Mouse (Mus musculus): Measurements from ENCODE around the gene Ggta1. TPM values are rescaled to one million over a fixed set of nuclear protein-coding genes. Genes with fewer than 3 reads are reported as not detected.

The Ggta1 gene
- polyA plus RNA-seq, 1 experiment from 2014 or later: 20.8 TPM

DNA sequence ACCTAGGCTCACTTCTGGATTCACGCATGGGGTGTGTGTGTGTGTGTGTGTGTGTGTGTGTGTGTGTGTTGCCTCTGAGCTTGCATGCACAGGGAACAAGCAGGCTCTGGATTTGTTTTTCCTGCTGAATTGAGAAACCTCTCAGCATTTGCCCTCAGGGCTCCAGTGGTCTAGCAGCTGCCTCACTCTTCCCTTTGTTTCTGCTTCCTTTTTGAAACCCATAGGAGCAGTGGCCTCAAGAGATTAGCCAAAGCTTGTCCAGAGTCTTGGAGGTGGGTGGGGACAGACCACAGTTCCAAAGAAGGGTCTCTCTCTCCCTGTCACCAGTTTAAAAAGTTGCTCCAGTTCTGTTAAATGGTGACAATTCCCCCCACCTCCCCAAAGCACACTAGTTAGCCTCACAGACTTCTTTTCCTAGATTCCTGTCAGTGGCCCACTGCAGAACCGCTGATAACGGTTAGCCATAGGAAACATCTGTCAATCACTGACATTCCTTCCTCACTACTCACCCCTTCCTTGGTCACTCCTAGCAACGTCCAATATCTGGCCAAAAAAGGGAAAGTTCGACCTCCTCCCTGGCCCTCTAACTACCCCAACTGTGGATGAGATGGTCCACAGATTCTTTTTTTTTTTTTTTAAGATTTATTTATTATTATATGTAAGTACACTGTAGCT is 24.1 kb upstream of the Ggta1 start:
- H3K4me1 ChIP-seq: peaks cover 9% of the 10 kb centered on the region
- 40% methylated on average over 5 of the region's 5 CpGs for WGBS
- ATAC-seq (ENCODE audit: borderline replicate concordance, extremely low read depth, low FRiP score, low TSS enrichment): no peak
- H3K27me3 ChIP-seq: no peaks in the 10 kb centered on the region
- no peaks in the 10 kb centered on the region for H3K9me3 ChIP-seq
- no peak overlapping the region for H3K9ac ChIP-seq
- H3K4me3 ChIP-seq: no peak overlapping the region
- H3K4me2 ChIP-seq: no peak overlapping the region
- H3K36me3 ChIP-seq: no peaks in the 10 kb centered on the region
- H3K27ac ChIP-seq: no peak overlapping the region

DNA sequence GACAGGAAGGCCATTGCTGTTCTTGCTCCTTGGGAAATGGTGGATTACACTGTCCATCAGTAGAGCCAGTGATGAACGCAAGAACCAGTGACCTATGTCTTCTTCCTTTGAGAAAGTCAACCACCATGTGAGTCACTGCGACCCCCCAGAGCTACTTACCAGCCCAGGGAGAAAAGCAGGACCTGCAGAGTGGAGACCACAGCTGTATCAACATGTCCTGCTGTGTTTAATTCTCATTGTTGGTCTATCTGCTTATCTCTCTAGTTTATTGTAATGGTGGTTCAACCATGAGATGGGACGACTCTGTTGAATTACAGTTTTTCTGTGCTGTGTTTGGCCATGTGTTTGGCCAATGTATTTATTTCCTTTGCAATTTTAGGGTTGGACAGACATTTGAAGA is 21.1 kb upstream of the Ggta1 start:
- H3K27me3 ChIP-seq: no peaks in the 10 kb centered on the region
- no peaks in the 10 kb centered on the region for H3K36me3 ChIP-seq
- H3K4me1 ChIP-seq: no peaks in the 10 kb centered on the region
- no peak overlapping the region for H3K27ac ChIP-seq
- H3K4me3 ChIP-seq: no peak overlapping the region
- no peak overlapping the region for H3K9ac ChIP-seq
- WGBS: 76% methylated on average over 3 of the region's 3 CpGs
- H3K9me3 ChIP-seq: no peaks in the 10 kb centered on the region
- H3K4me2 ChIP-seq: no peak overlapping the region
- ATAC-seq (ENCODE audit: borderline replicate concordance, extremely low read depth, low FRiP score, low TSS enrichment): no peak

- no peaks in the 10 kb centered on the region for H3K4me1 ChIP-seq
- no peak for ATAC-seq (ENCODE audit: borderline replicate concordance, extremely low read depth, low FRiP score, low TSS enrichment)
- H3K27me3 ChIP-seq: no peaks in the 10 kb centered on the region
- no peak overlapping the region for H3K27ac ChIP-seq
- H3K36me3 ChIP-seq: no peaks in the 10 kb centered on the region
- H3K9me3 ChIP-seq: no peaks in the 10 kb centered on the region
- no peak overlapping the region for H3K4me3 ChIP-seq
- no peak overlapping the region for H3K9ac ChIP-seq
- WGBS: 84% methylated on average over 9 of the region's 9 CpGs
- no peak overlapping the region for H3K4me2 ChIP-seq
These were observed 20.4 kb upstream of the Ggta1 start for GRCm38 (mm10) chr2:35483402-35483801.

DNA sequence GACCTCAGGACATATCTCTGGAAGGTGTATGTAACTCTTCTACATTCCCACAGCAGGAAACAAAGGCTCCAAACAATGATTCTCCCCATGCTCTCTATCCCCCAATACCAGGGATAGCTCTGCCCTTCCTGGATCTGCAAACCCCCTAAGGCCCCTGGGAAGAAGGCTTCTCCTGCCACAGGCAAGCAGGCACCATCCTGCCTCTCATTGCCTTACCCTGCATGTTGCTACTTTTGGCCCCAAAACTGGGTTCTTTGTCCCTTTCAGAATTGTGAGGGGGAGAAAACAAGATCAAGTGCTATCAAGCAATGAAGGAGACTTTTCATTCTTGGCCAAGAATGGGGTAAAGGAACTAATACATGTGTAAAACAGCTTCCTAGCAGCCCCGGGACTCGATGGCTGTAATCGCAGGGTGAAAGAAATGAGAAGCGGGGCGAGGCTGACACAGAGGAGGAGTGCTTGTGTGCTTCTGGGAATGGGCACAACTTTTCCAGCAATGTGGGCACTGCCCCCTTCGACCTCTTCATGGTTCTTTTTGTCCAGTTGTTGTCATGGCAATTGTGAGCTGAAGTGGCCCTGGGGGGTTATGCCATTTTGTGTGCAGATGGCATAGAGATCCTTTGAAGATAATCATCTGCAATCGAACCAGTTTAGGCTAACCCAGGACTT is 18.4 kb upstream of the Ggta1 start:
- no peaks in the 10 kb centered on the region for H3K36me3 ChIP-seq
- no peak overlapping the region for H3K27ac ChIP-seq
- no peaks in the 10 kb centered on the region for H3K9me3 ChIP-seq
- no peak overlapping the region for H3K4me2 ChIP-seq
- H3K4me3 ChIP-seq: no peak overlapping the region
- no peaks in the 10 kb centered on the region for H3K4me1 ChIP-seq
- ATAC-seq (ENCODE audit: borderline replicate concordance, extremely low read depth, low FRiP score, low TSS enrichment): no peak
- 80% methylated on average over 7 of the region's 7 CpGs for WGBS
- no peaks in the 10 kb centered on the region for H3K27me3 ChIP-seq
- H3K9ac ChIP-seq: no peak overlapping the region

GRCm38 (mm10) chr2:35480073-35480472 is 17.0 kb upstream of the Ggta1 start:
- H3K36me3 ChIP-seq: no peaks in the 10 kb centered on the region
- no peak overlapping the region for H3K9ac ChIP-seq
- no peak for ATAC-seq (ENCODE audit: borderline replicate concordance, extremely low read depth, low FRiP score, low TSS enrichment)
- no peaks in the 10 kb centered on the region for H3K4me1 ChIP-seq
- H3K27ac ChIP-seq: no peak overlapping the region
- no peaks in the 10 kb centered on the region for H3K27me3 ChIP-seq
- WGBS: 41% methylated on average over 3 of the region's 3 CpGs
- no peak overlapping the region for H3K4me3 ChIP-seq
- H3K4me2 ChIP-seq: no peak overlapping the region
- no peaks in the 10 kb centered on the region for H3K9me3 ChIP-seq

DNA sequence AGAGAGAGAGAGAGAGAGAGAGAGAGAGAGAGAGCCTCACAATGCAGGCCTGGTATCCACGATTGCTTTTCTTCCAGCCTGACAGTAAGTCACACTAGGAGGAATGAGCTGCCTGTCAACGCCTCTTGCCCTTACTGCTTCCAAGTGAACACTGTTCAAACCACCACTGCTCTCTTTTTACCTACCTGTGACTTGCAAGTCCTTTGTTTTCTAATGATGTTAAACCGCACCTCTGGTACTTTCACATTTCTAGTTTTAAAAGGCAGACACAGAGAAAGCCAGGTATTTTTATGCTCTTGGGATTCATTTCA is 15.7 kb upstream of the Ggta1 start:
- H3K4me1 ChIP-seq: no peaks in the 10 kb centered on the region
- H3K9me3 ChIP-seq: no peaks in the 10 kb centered on the region
- no peak for ATAC-seq (ENCODE audit: borderline replicate concordance, extremely low read depth, low FRiP score, low TSS enrichment)
- H3K36me3 ChIP-seq: no peaks in the 10 kb centered on the region
- no peak overlapping the region for H3K4me2 ChIP-seq
- H3K27me3 ChIP-seq: no peaks in the 10 kb centered on the region
- 49% methylated on average over 3 of the region's 3 CpGs for WGBS
- H3K4me3 ChIP-seq: no peak overlapping the region
- H3K9ac ChIP-seq: no peak overlapping the region
- no peak overlapping the region for H3K27ac ChIP-seq

DNA sequence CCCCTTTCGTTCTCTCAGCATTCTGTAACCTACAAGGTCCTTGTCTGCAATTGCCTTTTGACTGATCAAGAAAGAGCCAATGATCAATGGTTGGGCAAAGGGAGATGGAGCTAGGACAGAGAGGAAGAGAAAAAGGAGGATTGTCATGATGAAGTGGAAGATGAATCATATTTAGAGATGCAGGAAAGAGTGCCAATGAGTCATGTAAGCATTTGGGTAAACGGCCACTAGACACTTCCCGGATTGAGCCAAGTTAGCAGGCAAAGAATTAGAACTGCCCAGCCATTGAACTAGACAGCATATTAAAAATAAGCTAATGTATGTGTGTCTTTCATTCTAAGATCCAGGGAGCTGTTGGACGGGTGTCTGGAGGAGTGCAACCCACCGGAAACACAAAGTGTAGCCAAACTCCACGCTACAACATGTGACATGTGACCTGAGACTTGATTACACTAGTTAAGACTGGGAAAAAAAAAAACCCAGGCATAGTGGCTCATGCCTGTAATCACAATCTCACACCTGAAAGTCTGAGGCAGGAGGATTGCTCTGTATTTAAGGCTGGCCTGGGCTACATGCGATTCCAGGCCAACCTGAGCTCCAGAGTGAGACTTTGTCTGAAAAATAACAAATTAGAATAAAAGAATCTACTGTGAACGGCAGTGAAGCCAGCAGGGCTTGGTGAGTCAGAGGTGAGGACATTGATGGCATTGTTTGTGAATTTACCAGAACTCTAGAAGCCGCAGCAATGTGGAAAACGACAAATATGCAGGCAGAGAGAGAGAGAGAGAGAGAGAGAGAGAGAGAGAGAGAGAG is 15.2 kb upstream of the Ggta1 start:
- no peaks in the 10 kb centered on the region for H3K36me3 ChIP-seq
- H3K27ac ChIP-seq: no peak overlapping the region
- H3K27me3 ChIP-seq: no peaks in the 10 kb centered on the region
- ATAC-seq (ENCODE audit: borderline replicate concordance, extremely low read depth, low FRiP score, low TSS enrichment): no peak
- H3K9me3 ChIP-seq: no peaks in the 10 kb centered on the region
- WGBS: 74% methylated on average over 10 of the region's 10 CpGs
- no peak overlapping the region for H3K4me3 ChIP-seq
- no peak overlapping the region for H3K4me2 ChIP-seq
- no peak overlapping the region for H3K9ac ChIP-seq
- no peaks in the 10 kb centered on the region for H3K4me1 ChIP-seq

GRCm38 (mm10) chr2:35477321-35477720 is 14.3 kb upstream of the Ggta1 start:
- H3K4me3 ChIP-seq: no peak overlapping the region
- no peak overlapping the region for H3K9ac ChIP-seq
- no peaks in the 10 kb centered on the region for H3K27me3 ChIP-seq
- H3K9me3 ChIP-seq: no peaks in the 10 kb centered on the region
- H3K27ac ChIP-seq: no peak overlapping the region
- H3K36me3 ChIP-seq: no peaks in the 10 kb centered on the region
- 85% methylated on average over 6 of the region's 6 CpGs for WGBS
- no peaks in the 10 kb centered on the region for H3K4me1 ChIP-seq
- H3K4me2 ChIP-seq: no peak overlapping the region
- no peak for ATAC-seq (ENCODE audit: borderline replicate concordance, extremely low read depth, low FRiP score, low TSS enrichment)

DNA sequence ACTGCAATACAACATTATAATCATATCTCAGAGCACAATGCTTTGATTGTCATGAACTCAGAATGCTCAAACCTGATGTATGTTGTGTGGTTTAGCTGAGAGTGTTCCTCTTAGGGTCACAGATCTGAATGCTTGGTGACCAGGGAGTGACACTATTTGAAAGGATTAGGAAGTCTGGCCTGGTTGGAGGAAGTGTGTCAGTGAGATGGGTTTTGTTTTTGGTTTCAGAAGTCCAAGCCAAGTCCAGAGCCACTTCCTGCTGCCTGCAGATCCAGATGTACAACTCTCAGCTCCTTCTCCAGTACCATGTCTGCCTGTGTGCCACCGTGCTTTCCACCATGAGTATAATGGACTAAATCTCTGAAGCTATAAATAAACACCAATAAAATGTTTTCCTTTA is 11.9 kb upstream of the Ggta1 start:
- H3K27ac ChIP-seq: no peak overlapping the region
- H3K4me3 ChIP-seq: no peak overlapping the region
- no peak for ATAC-seq (ENCODE audit: borderline replicate concordance, extremely low read depth, low FRiP score, low TSS enrichment)
- 71% methylated on average over 1 of the region's 1 CpGs for WGBS
- no peaks in the 10 kb centered on the region for H3K36me3 ChIP-seq
- no peaks in the 10 kb centered on the region for H3K27me3 ChIP-seq
- no peak overlapping the region for H3K4me2 ChIP-seq
- no peak overlapping the region for H3K9ac ChIP-seq
- H3K9me3 ChIP-seq: no peaks in the 10 kb centered on the region
- no peaks in the 10 kb centered on the region for H3K4me1 ChIP-seq

DNA sequence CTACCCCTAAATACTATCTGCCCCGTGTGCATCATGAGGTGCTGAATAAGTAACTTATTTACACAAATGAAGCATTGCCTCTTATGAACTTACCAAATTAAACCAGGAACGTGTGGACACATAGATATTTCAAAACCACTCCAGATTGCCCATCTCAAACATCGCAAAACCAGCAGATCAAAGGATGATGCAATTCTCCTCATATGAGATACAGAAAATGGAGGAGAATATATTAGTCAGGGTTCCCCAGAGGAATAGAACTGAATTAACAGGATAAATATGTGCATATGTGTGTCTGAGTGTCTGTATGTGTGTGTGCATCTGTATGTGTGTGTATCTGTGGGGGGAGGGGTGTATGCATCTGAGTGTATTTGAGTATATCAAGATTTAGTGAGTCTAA is 6.2 kb upstream of the Ggta1 start:
- no peak overlapping the region for H3K27ac ChIP-seq
- no peaks in the 10 kb centered on the region for H3K9me3 ChIP-seq
- no peaks in the 10 kb centered on the region for H3K27me3 ChIP-seq
- no peak for ATAC-seq (ENCODE audit: borderline replicate concordance, extremely low read depth, low FRiP score, low TSS enrichment)
- whole genome bisulfite sequencing: 53% methylated on average over 3 of the region's 3 CpGs
- H3K4me3 ChIP-seq: no peak overlapping the region
- no peak overlapping the region for H3K4me2 ChIP-seq
- no peak overlapping the region for H3K9ac ChIP-seq
- 0 out of 2 replicates have a peak, but pooled peaks cover under 1% of the 10 kb centered on the region for H3K4me1 ChIP-seq
- no peaks in the 10 kb centered on the region for H3K36me3 ChIP-seq

GRCm38 (mm10) chr2:35468276-35468675 is 5.2 kb upstream of the Ggta1 start:
- H3K9ac ChIP-seq: no peak overlapping the region
- no peak overlapping the region for H3K4me2 ChIP-seq
- no peaks in the 10 kb centered on the region for H3K9me3 ChIP-seq
- H3K27me3 ChIP-seq: no peaks in the 10 kb centered on the region
- H3K4me3 ChIP-seq: no peak overlapping the region
- WGBS: 49% methylated on average over 2 of the region's 2 CpGs
- no peak for ATAC-seq (ENCODE audit: borderline replicate concordance, extremely low read depth, low FRiP score, low TSS enrichment)
- H3K27ac ChIP-seq: no peak overlapping the region
- H3K4me1 ChIP-seq: peaks cover 10% of the 10 kb centered on the region
- H3K36me3 ChIP-seq: no peaks in the 10 kb centered on the region

GRCm38 (mm10) chr2:35467855-35468254 is 4.8 kb upstream of the Ggta1 start:
- H3K27me3 ChIP-seq: no peaks in the 10 kb centered on the region
- H3K4me3 ChIP-seq: no peak overlapping the region
- no peak overlapping the region for H3K4me2 ChIP-seq
- H3K9me3 ChIP-seq: no peaks in the 10 kb centered on the region
- no peak for ATAC-seq (ENCODE audit: borderline replicate concordance, extremely low read depth, low FRiP score, low TSS enrichment)
- H3K9ac ChIP-seq: no peak overlapping the region
- WGBS: 51% methylated on average over 3 of the region's 3 CpGs
- H3K27ac ChIP-seq: no peak overlapping the region
- peaks cover 14% of the 10 kb centered on the region for H3K4me1 ChIP-seq
- H3K36me3 ChIP-seq: no peaks in the 10 kb centered on the region

Data from lung, embryonic 15.5 days (tissue).